In genomic region chr17:31060196-31060587, GRCm38 (mm10) we compare ENCODE assay signal across 10 mouse cellular contexts. TPM values are rescaled to one million over a fixed set of nuclear protein-coding genes. Genes with fewer than 3 reads are reported as not detected.
DNase-seq lines count a peak whose midpoint lies in the region; ATAC-seq and TF ChIP-seq lines count a peak whose summit lies in the region.
"Had no signal": no experiment of that assay in that cellular context is flagged by ENCODE, and none has a peak within 500 bp of the region (broad histone marks: within the 10 kb centered on the region; RNA-seq: fewer than 3 reads in every experiment).

No protein-coding gene starts in this region.

- H3K4me1 ChIP-seq in heart, embryonic 10.5 days = peaks cover 33% of the 10 kb centered on the region
- H3K4me1 ChIP-seq in lung, embryonic 14.5 days (ENCODE audit: insufficient read depth) = 0 out of 2 replicates have a peak, but pooled peaks cover 4% of the 10 kb centered on the region
- peaks cover 44% of the 10 kb centered on the region for H3K4me1 ChIP-seq in hindbrain, embryonic 15.5 days (replicated peaks)
- peaks cover 30% of the 10 kb centered on the region for H3K4me1 ChIP-seq in midbrain, embryonic 16.5 days (ENCODE audit: control insufficient read depth, insufficient read depth, low read length)

- no peaks in the 10 kb centered on the region for H3K9me3 ChIP-seq in heart, embryonic 10.5 days
- no peaks in the 10 kb centered on the region for H3K9me3 ChIP-seq in lung, embryonic 14.5 days (ENCODE audit: low read depth, low read length)
- no peaks in the 10 kb centered on the region for H3K9me3 ChIP-seq in hindbrain, embryonic 15.5 days
- H3K9me3 ChIP-seq in midbrain, embryonic 16.5 days (replicated peaks; ENCODE audit: control insufficient read depth, low read length, poor library complexity, severe bottlenecking) = no peaks in the 10 kb centered on the region

- TF ChIP-seq CTCF in lung, embryonic 14.5 days (IDR thresholded peaks at IDR 0.05; ENCODE audit: low read depth) = no peak

- WGBS in heart, embryonic 10.5 days = 63% methylated on average over 4 of the region's 4 CpGs
- WGBS in lung, embryonic 14.5 days = 22% methylated on average over 4 of the region's 4 CpGs
- WGBS in hindbrain, embryonic 15.5 days = 77% methylated on average over 4 of the region's 4 CpGs
- 68% methylated on average over 4 of the region's 4 CpGs for WGBS in midbrain, embryonic 16.5 days

- ATAC-seq in lung, embryonic 14.5 days (ENCODE audit: insufficient read depth) = no peak
- no peak for ATAC-seq in hindbrain, embryonic 15.5 days (ENCODE audit: low FRiP score, low read depth)
- no peak for ATAC-seq in midbrain, embryonic 16.5 days

- H3K4me2 ChIP-seq in lung, embryonic 14.5 days = peak overlapping the region; percentile 80; the same call in 1 of the 2 replicates
- peak overlapping the region; percentile 95 for H3K4me2 ChIP-seq in hindbrain, embryonic 15.5 days
- peak overlapping the region; percentile 66 for H3K4me2 ChIP-seq in midbrain, embryonic 16.5 days (ENCODE audit: low read length)

- peaks cover 38% of the 10 kb centered on the region for H3K27me3 ChIP-seq in heart, embryonic 10.5 days (ENCODE audit: insufficient read depth, poor library complexity, severe bottlenecking)
- peaks cover 38% of the 10 kb centered on the region for H3K27me3 ChIP-seq in lung, embryonic 14.5 days (ENCODE audit: insufficient read depth, low read length)
- no peaks in the 10 kb centered on the region for H3K27me3 ChIP-seq in hindbrain, embryonic 15.5 days
- H3K27me3 ChIP-seq in midbrain, embryonic 16.5 days (ENCODE audit: control insufficient read depth, insufficient read depth, low read depth, low read length) = no peaks in the 10 kb centered on the region

- DNase-seq in heart, embryonic 10.5 days (ENCODE audit: low spot score) = peak; percentile 72
- no peak for DNase-seq in heart, postnatal 4 days
- peak; percentile 14 for DNase-seq in lung, embryonic 14.5 days
- DNase-seq in lung, postnatal 25 days (ENCODE audit: low spot score) = no peak
- DNase-seq in urinary bladder, postnatal 36 days (ENCODE audit: low spot score in 2 of 2) = no peak
- no peak for DNase-seq in adrenal gland, postnatal 36 days
- DNase-seq: spleen, adult 18-20 months had no signal

- no peak overlapping the region for H3K4me3 ChIP-seq in heart, embryonic 10.5 days
- no peak overlapping the region for H3K4me3 ChIP-seq in lung, embryonic 14.5 days (ENCODE audit: low read depth, low read length)
- H3K4me3 ChIP-seq in hindbrain, embryonic 15.5 days = no peak overlapping the region
- no peak overlapping the region for H3K4me3 ChIP-seq in midbrain, embryonic 16.5 days (ENCODE audit: low read depth, low read length)
- H3K4me3 ChIP-seq: myocyte had no signal

- 0 out of 2 replicates have a peak, but pooled peaks cover 4% of the 10 kb centered on the region for H3K36me3 ChIP-seq in heart, embryonic 10.5 days
- H3K36me3 ChIP-seq in lung, embryonic 14.5 days (ENCODE audit: insufficient read depth) = no peaks in the 10 kb centered on the region
- H3K36me3 ChIP-seq in hindbrain, embryonic 15.5 days = peaks cover 6% of the 10 kb centered on the region
- peaks cover 3% of the 10 kb centered on the region; the same call in 1 of the 2 replicates for H3K36me3 ChIP-seq in midbrain, embryonic 16.5 days (ENCODE audit: control insufficient read depth, insufficient read depth, low read length)

- no peak overlapping the region for H3K9ac ChIP-seq in lung, embryonic 14.5 days
- no peak overlapping the region for H3K9ac ChIP-seq in hindbrain, embryonic 15.5 days
- no peak overlapping the region for H3K9ac ChIP-seq in midbrain, embryonic 16.5 days (ENCODE audit: low read depth, low read length)

- peak overlapping the region; percentile 50 for H3K27ac ChIP-seq in heart, embryonic 10.5 days
- H3K27ac ChIP-seq in lung, embryonic 14.5 days (ENCODE audit: low read depth) = peak overlapping the region; percentile 16; the same call in 1 of the 2 replicates
- H3K27ac ChIP-seq in hindbrain, embryonic 15.5 days (replicated peaks) = 0 out of 2 replicates have a peak overlapping the region, but pooled peaks have one; percentile 19
- no peak overlapping the region for H3K27ac ChIP-seq in midbrain, embryonic 16.5 days (ENCODE audit: low read length)

RNA-seq across cellular contexts. Expression of gene Abcg1, which starts 2.7 kb away (rescaled TPM):
- 4.9 and 6.0 TPM in 2 replicates for polyA plus RNA-seq in heart, embryonic 10.5 days (2016; fragmentation: Nextera tagmentation; extraction: Ambion mirVana)
- 1 to 10 TPM; 5.3 to 7.8 TPM for total RNA-seq in heart, postnatal 4 days (2021)
- polyA plus RNA-seq in lung, embryonic 14.5 days (2014; fragmentation: Nextera tagmentation; extraction: Ambion mirVana) = 8.4 and 9.6 TPM in 2 replicates
- polyA plus RNA-seq in hindbrain, embryonic 15.5 days (2015; fragmentation: Nextera tagmentation; extraction: Ambion mirVana) = 19.9 TPM in 2 replicates
- 23.7 and 24.3 TPM in 2 replicates for polyA plus RNA-seq in midbrain, embryonic 16.5 days (2015; fragmentation: Nextera tagmentation; extraction: Ambion mirVana)
- total RNA-seq in adrenal gland, postnatal 36 days (2021) = 10 to 100 TPM; 10.0 to 12.7 TPM

Comparison
In these comparisons a context has a peak if more than half of its experiments do, and no peak if none do; other contexts are left out.
1. DNase-seq: peak in heart, embryonic 10.5 days (single experiment) and lung, embryonic 14.5 days (single experiment); none in heart, postnatal 4 days (single experiment), lung, postnatal 25 days (single experiment), urinary bladder, postnatal 36 days (0 of 2) and adrenal gland, postnatal 36 days (0 of 2).
2. Peak in every context shown above with its lines, with median percentiles within 50 percentile points of each other: H3K4me2 ChIP-seq.